Mouse (Mus musculus): ENCODE results near the gene Ddn. TPM values are rescaled to one million over a fixed set of nuclear protein-coding genes. Genes with fewer than 3 reads are reported as not detected.

Gene Ddn
- polyA plus RNA-seq, 1 experiment, result 1.8 TPM

- DNase-seq (ENCODE audit: low read depth), result no peak
- TF ChIP-seq POLR2A (IDR thresholded peaks at IDR 0.05; ENCODE audit: borderline replicate concordance, extremely low read depth, insufficient read depth, insufficient read length, poor library complexity, severe bottlenecking) (no peak), CTCF (IDR thresholded peaks at IDR 0.05; ENCODE audit: borderline replicate concordance, extremely low read depth, insufficient read depth, insufficient read length) (no peak)
Observed at GRCm38 (mm10) chr15:98806809-98807770, 2.2 kb downstream of the Ddn start.

DNA sequence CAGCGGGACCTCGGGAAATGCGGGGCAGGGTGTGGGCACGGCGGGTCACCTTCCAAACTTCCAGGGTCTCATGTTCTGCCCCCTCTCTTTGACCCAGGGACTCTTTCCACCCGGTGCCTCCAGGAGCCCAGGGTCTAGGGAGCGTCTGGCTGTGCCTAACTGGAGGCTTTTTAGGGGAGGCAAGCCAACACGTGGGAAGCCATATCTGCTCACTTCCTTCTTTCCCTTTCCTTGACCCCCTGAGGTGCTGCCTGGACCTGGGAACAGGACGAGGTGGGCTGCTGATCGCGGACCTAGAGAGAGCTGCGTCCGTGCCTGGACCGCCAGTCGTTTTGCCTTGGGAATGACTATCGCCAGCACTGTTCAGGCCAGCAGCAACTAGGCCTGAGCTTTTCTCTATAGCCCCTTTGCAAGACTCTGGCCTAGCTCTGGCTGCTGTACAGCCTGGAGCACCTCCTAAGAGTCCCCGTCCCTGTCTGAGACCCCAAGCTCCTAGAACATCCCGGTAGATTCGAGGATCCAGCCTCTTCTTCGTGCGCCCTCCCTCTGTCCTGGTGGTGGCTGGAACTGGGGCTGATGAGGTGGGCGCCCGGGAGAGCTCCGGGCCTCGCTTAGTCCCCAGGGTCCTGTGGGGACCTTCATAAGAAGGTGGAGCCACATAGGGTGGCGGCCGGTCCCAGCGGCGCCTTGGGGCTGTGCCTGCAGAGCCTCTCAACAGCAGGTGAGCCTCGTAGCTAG lies 3.0 kb downstream of the Ddn start:
- TF ChIP-seq CTCF (IDR thresholded peaks at IDR 0.05; ENCODE audit: borderline replicate concordance, extremely low read depth, insufficient read depth, insufficient read length) (no peak), POLR2A (IDR thresholded peaks at IDR 0.05; ENCODE audit: borderline replicate concordance, extremely low read depth, insufficient read depth, insufficient read length, poor library complexity, severe bottlenecking) (no peak)
- DNase-seq (ENCODE audit: low read depth), result no peak

- peak; percentile 75 for DNase-seq (ENCODE audit: low read depth)
- TF ChIP-seq POLR2A (IDR thresholded peaks at IDR 0.05; ENCODE audit: borderline replicate concordance, extremely low read depth, insufficient read depth, insufficient read length, poor library complexity, severe bottlenecking) (no peak), CTCF (IDR thresholded peaks at IDR 0.05; ENCODE audit: borderline replicate concordance, extremely low read depth, insufficient read depth, insufficient read length) (peak; percentile 78)
Observed at GRCm38 (mm10) chr15:98805324-98806040, 3.8 kb downstream of the Ddn start.

GRCm38 (mm10) chr15:98804054-98804453 lies 5.2 kb downstream of the Ddn start:
- peak; percentile 85 for DNase-seq (ENCODE audit: low read depth)
- TF ChIP-seq CTCF (IDR thresholded peaks at IDR 0.05; ENCODE audit: borderline replicate concordance, extremely low read depth, insufficient read depth, insufficient read length) (peak; percentile 91), POLR2A (IDR thresholded peaks at IDR 0.05; ENCODE audit: borderline replicate concordance, extremely low read depth, insufficient read depth, insufficient read length, poor library complexity, severe bottlenecking) (no peak)

GRCm38 (mm10) chr15:98802926-98803325 lies 6.4 kb downstream of the Ddn start:
- TF ChIP-seq CTCF (IDR thresholded peaks at IDR 0.05; ENCODE audit: borderline replicate concordance, extremely low read depth, insufficient read depth, insufficient read length), result no peak
- TF ChIP-seq POLR2A (IDR thresholded peaks at IDR 0.05; ENCODE audit: borderline replicate concordance, extremely low read depth, insufficient read depth, insufficient read length, poor library complexity, severe bottlenecking), result no peak
- DNase-seq (ENCODE audit: low read depth), result no peak

DNA sequence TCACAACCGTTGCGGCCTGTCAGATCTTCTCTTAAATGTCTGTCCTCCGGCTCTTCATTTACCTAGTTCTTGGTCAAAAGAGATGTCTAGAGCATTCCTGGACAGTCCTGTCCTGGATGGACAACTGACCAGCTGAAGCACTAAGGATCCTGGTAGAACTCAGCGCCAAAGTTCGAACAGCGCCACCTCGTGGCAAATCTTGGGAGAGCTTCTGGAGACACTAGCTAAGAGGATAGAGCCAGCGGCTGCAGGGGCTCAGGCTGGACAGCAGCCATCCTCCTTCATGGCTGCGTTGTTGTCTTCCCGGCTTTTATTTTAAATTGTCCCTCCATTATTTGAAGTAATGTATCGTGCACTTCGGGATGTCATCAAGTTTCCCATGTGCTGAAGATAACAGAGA lies 9.9 kb downstream of the Ddn start:
- TF ChIP-seq POLR2A (IDR thresholded peaks at IDR 0.05; ENCODE audit: borderline replicate concordance, extremely low read depth, insufficient read depth, insufficient read length, poor library complexity, severe bottlenecking) (no peak), CTCF (IDR thresholded peaks at IDR 0.05; ENCODE audit: borderline replicate concordance, extremely low read depth, insufficient read depth, insufficient read length) (peak; percentile 92)
- DNase-seq (ENCODE audit: low read depth), result peak; percentile 78

- no peak for DNase-seq (ENCODE audit: low read depth)
- TF ChIP-seq POLR2A (IDR thresholded peaks at IDR 0.05; ENCODE audit: borderline replicate concordance, extremely low read depth, insufficient read depth, insufficient read length, poor library complexity, severe bottlenecking) (no peak), CTCF (IDR thresholded peaks at IDR 0.05; ENCODE audit: borderline replicate concordance, extremely low read depth, insufficient read depth, insufficient read length) (no peak)
Observed at GRCm38 (mm10) chr15:98798903-98799302, 10.4 kb downstream of the Ddn start.

- DNase-seq (ENCODE audit: low read depth), result peak; percentile 94
- no peak for TF ChIP-seq CTCF (IDR thresholded peaks at IDR 0.05; ENCODE audit: borderline replicate concordance, extremely low read depth, insufficient read depth, insufficient read length)
- no peak for TF ChIP-seq POLR2A (IDR thresholded peaks at IDR 0.05; ENCODE audit: borderline replicate concordance, extremely low read depth, insufficient read depth, insufficient read length, poor library complexity, severe bottlenecking)
Observed at GRCm38 (mm10) chr15:98797835-98798492, 11.3 kb downstream of the Ddn start.

GRCm38 (mm10) chr15:98796803-98797595 lies 12.3 kb downstream of the Ddn start:
- DNase-seq (ENCODE audit: low read depth), result peak; percentile 78
- TF ChIP-seq CTCF (IDR thresholded peaks at IDR 0.05; ENCODE audit: borderline replicate concordance, extremely low read depth, insufficient read depth, insufficient read length) (no peak), POLR2A (IDR thresholded peaks at IDR 0.05; ENCODE audit: borderline replicate concordance, extremely low read depth, insufficient read depth, insufficient read length, poor library complexity, severe bottlenecking) (no peak)

Measured in brain, embryonic 14.5 days (tissue).